Mouse (Mus musculus) cerebellum, adult 2 months (tissue): Measurements from ENCODE around the gene Mark4.

Source experiments
- CTCF ChIP-seq: fragments of 200-500 bp; IDR thresholded peaks from 2 replicates; pipeline ENCODE4 v1.5.1; 2011; ENCODE audit warnings: low read depth, mild to moderate bottlenecking, control low read depth, low read length, moderate library complexity, borderline replicate concordance; ENCODE audit not compliant: insufficient read depth
- POLR2A ChIP-seq: fragments of 200-500 bp; IDR thresholded peaks from 2 replicates; pipeline ENCODE4 v1.6.1; 2011; ENCODE audit warnings: low read length, control low read depth, borderline replicate concordance; ENCODE audit not compliant: insufficient read depth

GRCm38 (mm10) chr7:19447689-19448088 is 10.9 kb downstream of the Mark4 start:
- TF ChIP-seq POLR2A (no peak), CTCF (no peak)
